Mouse (Mus musculus): ENCODE measurements around the gene Ralgps1. TPM values are rescaled to one million over a fixed set of nuclear protein-coding genes. Genes with fewer than 3 reads are reported as not detected.

The Ralgps1 gene
- polyA plus RNA-seq, 1 experiment, result 9.5 TPM

DNA sequence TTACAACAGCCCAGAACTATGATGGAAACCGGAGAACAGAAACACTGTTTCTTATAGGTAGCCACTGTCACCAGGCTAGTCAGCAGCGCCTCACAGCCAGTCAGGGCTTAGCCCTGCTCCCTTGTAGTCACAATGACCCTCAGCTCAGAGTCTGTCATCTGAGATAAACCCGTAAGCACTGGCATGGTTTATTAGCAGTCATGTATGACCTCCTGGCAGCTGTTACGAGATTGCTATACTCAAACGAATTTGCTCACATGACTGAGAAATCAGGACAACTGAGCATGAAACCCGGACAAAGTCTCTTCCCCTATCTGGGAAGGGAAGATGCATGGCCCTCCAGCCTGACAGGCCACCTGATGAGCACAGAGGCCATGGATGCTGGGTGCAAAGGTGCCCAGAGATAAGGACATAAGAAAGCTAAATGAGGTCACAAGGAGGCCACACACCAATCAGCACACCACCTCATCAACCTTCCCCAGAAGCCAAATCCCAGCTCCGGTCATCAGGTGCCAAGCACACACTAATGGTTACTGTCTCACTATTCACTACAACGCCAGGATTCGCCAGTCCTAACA, 10.1 kb downstream of the Ralgps1 start:
- Histone ChIP-seq H3K4me3 (ENCODE audit: low read depth, low read length) (no peak overlapping the region), H3K27ac (ENCODE audit: insufficient read depth, low read depth, low read length) (peak overlapping the region; percentile 97), H3K36me3 (ENCODE audit: control insufficient read depth, insufficient read depth, low read length) (no peaks in the 10 kb centered on the region), H3K27me3 (ENCODE audit: control insufficient read depth, insufficient read depth, low read length) (no peaks in the 10 kb centered on the region), H3K4me1 (ENCODE audit: control insufficient read depth, insufficient read depth, insufficient read length, low read length) (peaks cover 54% of the 10 kb centered on the region)
- no peak for TF ChIP-seq CTCF (IDR thresholded peaks at IDR 0.05; ENCODE audit: extremely low read depth, insufficient read length, insufficient replicate concordance, low read depth, low read length)
- peak; percentile 7; the same call in 1 of the 2 replicates for TF ChIP-seq POLR2A (IDR thresholded peaks at IDR 0.05; ENCODE audit: low read depth, low read length)
- 36% methylated on average over 9 of the region's 9 CpGs for WGBS

DNA sequence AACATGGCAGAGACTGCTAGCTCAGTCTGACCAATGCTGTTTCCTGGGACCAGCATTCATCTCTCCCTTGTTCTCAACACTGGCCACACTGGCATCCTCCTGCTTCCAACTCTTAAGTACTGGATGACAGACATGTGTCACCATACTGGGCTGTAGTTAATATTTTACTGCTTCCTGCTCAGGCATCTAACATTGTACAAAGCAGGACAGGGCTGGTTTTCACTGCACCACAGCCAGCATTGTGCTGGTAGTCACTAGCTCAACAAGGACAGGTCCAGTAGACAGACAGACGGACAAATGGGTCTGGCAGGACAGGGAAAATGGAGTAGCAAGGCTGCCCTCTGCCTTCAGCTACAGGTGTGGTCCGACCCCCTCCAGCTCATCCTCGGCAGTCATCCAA, 10.7 kb downstream of the Ralgps1 start:
- WGBS, result 72% methylated on average over 3 of the region's 3 CpGs

DNA sequence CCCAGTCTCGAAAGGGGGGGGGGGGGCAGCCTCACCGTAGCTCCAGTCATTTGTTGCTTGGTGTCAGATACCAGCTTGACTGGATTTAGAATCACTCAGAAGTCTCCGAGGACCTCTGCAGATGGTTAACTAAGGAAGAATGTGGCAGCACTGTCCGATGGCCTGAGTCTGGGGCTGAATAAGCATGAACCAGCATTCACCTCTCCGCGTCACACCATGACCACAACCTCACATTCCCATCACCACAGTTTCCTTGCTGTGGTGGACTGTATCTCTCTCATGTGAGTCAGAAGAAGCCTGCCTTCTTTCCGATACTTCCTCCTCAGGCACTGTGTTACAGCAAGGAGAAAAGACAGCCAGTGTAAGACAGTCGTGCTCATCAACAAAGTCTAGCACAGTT, 12.1 kb downstream of the Ralgps1 start:
- H3K27me3 ChIP-seq (ENCODE audit: control insufficient read depth, insufficient read depth, low read length), result no peaks in the 10 kb centered on the region
- 86% methylated on average over 8 of the region's 8 CpGs for WGBS
- H3K36me3 ChIP-seq (ENCODE audit: control insufficient read depth, insufficient read depth, low read length), result no peaks in the 10 kb centered on the region
- peaks cover 38% of the 10 kb centered on the region; the same call in 1 of the 2 replicates for H3K4me1 ChIP-seq (ENCODE audit: control insufficient read depth, insufficient read depth, insufficient read length, low read length)
- TF ChIP-seq POLR2A (IDR thresholded peaks at IDR 0.05; ENCODE audit: low read depth, low read length), result no peak
- TF ChIP-seq CTCF (IDR thresholded peaks at IDR 0.05; ENCODE audit: extremely low read depth, insufficient read length, insufficient replicate concordance, low read depth, low read length), result no peak
- no peak overlapping the region for H3K27ac ChIP-seq (ENCODE audit: insufficient read depth, low read depth, low read length)
- H3K4me3 ChIP-seq (ENCODE audit: low read depth, low read length), result no peak overlapping the region

More for the DNA sequence above, 10.7 kb downstream of the Ralgps1 start:
- Histone ChIP-seq H3K27me3 (ENCODE audit: control insufficient read depth, insufficient read depth, low read length) (no peaks in the 10 kb centered on the region), H3K4me3 (ENCODE audit: low read depth, low read length) (no peak overlapping the region), H3K4me1 (ENCODE audit: control insufficient read depth, insufficient read depth, insufficient read length, low read length) (peaks cover 49% of the 10 kb centered on the region; the same call in 1 of the 2 replicates), H3K36me3 (ENCODE audit: control insufficient read depth, insufficient read depth, low read length) (no peaks in the 10 kb centered on the region), H3K27ac (ENCODE audit: insufficient read depth, low read depth, low read length) (peak overlapping the region; percentile 97)
- TF ChIP-seq CTCF (IDR thresholded peaks at IDR 0.05; ENCODE audit: extremely low read depth, insufficient read length, insufficient replicate concordance, low read depth, low read length), result no peak
- TF ChIP-seq POLR2A (IDR thresholded peaks at IDR 0.05; ENCODE audit: low read depth, low read length), result no peak

DNA sequence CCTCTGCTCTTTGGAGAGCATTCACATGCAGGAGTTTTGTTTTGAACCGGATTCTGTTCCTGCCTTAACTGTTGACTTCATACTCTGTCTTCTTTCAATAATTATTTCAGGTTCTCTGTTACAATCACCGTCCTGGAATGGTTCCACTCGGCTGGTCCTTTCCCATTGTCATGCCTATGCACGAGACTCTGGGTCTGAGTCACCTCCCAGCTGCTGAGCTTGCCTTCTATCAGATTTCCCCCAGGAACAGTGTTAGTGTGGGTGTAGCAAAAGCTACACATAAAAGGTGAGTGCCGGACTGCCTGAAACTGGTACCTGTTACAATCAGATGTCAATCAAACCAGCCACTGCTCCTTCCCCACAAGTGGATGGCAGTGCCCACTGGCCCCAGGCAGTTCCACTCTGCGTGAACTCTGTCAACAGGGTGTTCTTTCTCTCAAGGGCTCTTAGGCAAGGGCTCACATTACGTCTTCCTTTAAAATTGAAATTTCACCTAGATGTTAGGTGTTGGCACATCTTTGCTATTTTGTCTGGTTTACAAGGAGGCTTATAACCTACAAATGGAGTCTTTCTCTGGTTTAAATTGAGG, 13.9 kb downstream of the Ralgps1 start:
- no peaks in the 10 kb centered on the region for H3K36me3 ChIP-seq (ENCODE audit: control insufficient read depth, insufficient read depth, low read length)
- WGBS, result 89% methylated on average over 7 of the region's 7 CpGs

DNA sequence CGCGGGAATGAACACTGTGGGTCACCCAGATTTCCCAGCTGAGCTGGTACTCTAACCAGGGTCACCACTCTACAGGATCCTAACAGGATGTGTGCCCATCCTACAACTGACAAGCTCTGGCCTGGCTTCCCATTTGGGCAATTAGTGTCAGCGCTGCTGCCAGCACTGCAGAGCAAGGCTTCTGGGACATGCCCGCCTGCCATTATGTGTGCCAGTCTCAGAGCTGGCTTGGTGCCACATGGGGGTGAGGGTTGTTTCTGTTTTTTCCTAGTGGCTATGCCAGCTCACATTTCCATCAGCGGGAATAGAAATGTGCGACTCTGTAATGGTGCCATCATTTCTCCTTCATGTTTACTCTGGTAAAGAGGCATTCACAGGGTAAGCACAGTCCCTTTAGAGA, 15.7 kb downstream of the Ralgps1 start:
- Histone ChIP-seq H3K36me3 (ENCODE audit: control insufficient read depth, insufficient read depth, low read length) (no peaks in the 10 kb centered on the region), H3K27ac (ENCODE audit: insufficient read depth, low read depth, low read length) (no peak overlapping the region), H3K27me3 (ENCODE audit: control insufficient read depth, insufficient read depth, low read length) (no peaks in the 10 kb centered on the region), H3K4me1 (ENCODE audit: control insufficient read depth, insufficient read depth, insufficient read length, low read length) (peaks cover 18% of the 10 kb centered on the region; the same call in 1 of the 2 replicates), H3K4me3 (ENCODE audit: low read depth, low read length) (no peak overlapping the region)
- 72% methylated on average over 6 of the region's 6 CpGs for WGBS
- TF ChIP-seq POLR2A (IDR thresholded peaks at IDR 0.05; ENCODE audit: low read depth, low read length) (no peak), CTCF (IDR thresholded peaks at IDR 0.05; ENCODE audit: extremely low read depth, insufficient read length, insufficient replicate concordance, low read depth, low read length) (no peak)

More for the DNA sequence above, 13.9 kb downstream of the Ralgps1 start:
- Histone ChIP-seq H3K27ac (ENCODE audit: insufficient read depth, low read depth, low read length) (no peak overlapping the region), H3K4me3 (ENCODE audit: low read depth, low read length) (no peak overlapping the region), H3K27me3 (ENCODE audit: control insufficient read depth, insufficient read depth, low read length) (no peaks in the 10 kb centered on the region), H3K4me1 (ENCODE audit: control insufficient read depth, insufficient read depth, insufficient read length, low read length) (peaks cover 28% of the 10 kb centered on the region; the same call in 1 of the 2 replicates)
- TF ChIP-seq CTCF (IDR thresholded peaks at IDR 0.05; ENCODE audit: extremely low read depth, insufficient read length, insufficient replicate concordance, low read depth, low read length) (no peak), POLR2A (IDR thresholded peaks at IDR 0.05; ENCODE audit: low read depth, low read length) (no peak)

DNA sequence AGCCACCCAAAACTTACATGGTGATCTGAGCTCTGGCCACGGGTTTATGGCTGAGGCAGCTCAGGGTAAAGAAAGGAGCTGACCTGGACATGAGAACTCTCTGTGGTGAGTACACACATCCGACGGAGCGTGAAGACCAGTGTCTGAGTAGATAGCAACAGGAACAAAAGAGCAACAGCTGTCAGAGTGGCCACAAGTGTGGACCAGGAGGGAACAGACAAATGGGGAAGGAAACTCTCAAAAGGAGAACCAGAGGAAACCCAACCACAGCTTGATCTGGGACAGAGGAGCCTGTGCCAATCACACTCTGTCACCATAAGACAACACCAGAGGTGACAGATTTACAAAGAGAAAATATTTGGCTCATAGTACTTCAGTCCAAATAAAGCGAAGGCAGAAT, 17.9 kb downstream of the Ralgps1 start:
- Histone ChIP-seq H3K27me3 (ENCODE audit: control insufficient read depth, insufficient read depth, low read length) (no peaks in the 10 kb centered on the region), H3K4me3 (ENCODE audit: low read depth, low read length) (no peak overlapping the region), H3K27ac (ENCODE audit: insufficient read depth, low read depth, low read length) (no peak overlapping the region), H3K36me3 (ENCODE audit: control insufficient read depth, insufficient read depth, low read length) (no peaks in the 10 kb centered on the region), H3K4me1 (ENCODE audit: control insufficient read depth, insufficient read depth, insufficient read length, low read length) (0 out of 2 replicates have a peak, but pooled peaks cover 4% of the 10 kb centered on the region)
- TF ChIP-seq POLR2A (IDR thresholded peaks at IDR 0.05; ENCODE audit: low read depth, low read length) (no peak), CTCF (IDR thresholded peaks at IDR 0.05; ENCODE audit: extremely low read depth, insufficient read length, insufficient replicate concordance, low read depth, low read length) (no peak)
- WGBS, result 63% methylated on average over 5 of the region's 5 CpGs

DNA sequence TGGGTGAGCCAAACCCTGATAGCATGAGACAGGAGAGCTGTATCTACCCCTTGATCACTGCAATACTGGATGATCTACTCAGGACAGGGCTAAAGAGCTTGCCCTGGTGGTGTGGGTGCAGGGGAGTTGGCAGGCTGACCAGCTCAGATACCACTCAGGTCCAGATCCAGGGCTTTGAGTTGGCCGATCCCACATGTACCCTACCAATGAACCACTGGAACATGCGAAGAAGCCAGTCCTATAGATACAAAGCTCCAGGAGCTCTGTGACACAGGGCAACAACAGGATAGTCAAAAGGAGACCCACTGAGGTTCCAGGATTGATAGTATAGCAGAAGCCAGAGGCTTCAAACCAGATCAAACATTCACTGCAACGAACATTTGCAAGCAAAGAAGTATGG, 19.8 kb downstream of the Ralgps1 start:
- no peak overlapping the region for H3K4me3 ChIP-seq (ENCODE audit: low read depth, low read length)
- H3K27ac ChIP-seq (ENCODE audit: insufficient read depth, low read depth, low read length), result no peak overlapping the region
- H3K4me1 ChIP-seq (ENCODE audit: control insufficient read depth, insufficient read depth, insufficient read length, low read length), result 0 out of 2 replicates have a peak, but pooled peaks cover 4% of the 10 kb centered on the region
- WGBS, result 84% methylated on average over 3 of the region's 3 CpGs
- H3K36me3 ChIP-seq (ENCODE audit: control insufficient read depth, insufficient read depth, low read length), result no peaks in the 10 kb centered on the region
- H3K27me3 ChIP-seq (ENCODE audit: control insufficient read depth, insufficient read depth, low read length), result no peaks in the 10 kb centered on the region
- TF ChIP-seq CTCF (IDR thresholded peaks at IDR 0.05; ENCODE audit: extremely low read depth, insufficient read length, insufficient replicate concordance, low read depth, low read length) (no peak), POLR2A (IDR thresholded peaks at IDR 0.05; ENCODE audit: low read depth, low read length) (no peak)
